Mouse (Mus musculus): ENCODE measurements around the gene Parp2.
A peak's percentile ranks its signal among the peaks of the same experiment; 100 is the strongest.
"Not testable (repeated sequence)": the region's sequence is repeated elsewhere in the genome, so short reads cannot be mapped to it uniquely, and the experiment has no call there.

The Parp2 gene

GRCm38 (mm10) chr14:50826579-50826978 is 18.9 kb downstream of the Parp2 start:
- no peak for DNase-seq (ENCODE audit: low read depth in 2 of 2, low spot score in 2 of 2)

GRCm38 (mm10) chr14:50829878-50830277 is 22.2 kb downstream of the Parp2 start:
- no peak for DNase-seq (ENCODE audit: low read depth in 2 of 2, low spot score in 2 of 2)

GRCm38 (mm10) chr14:50833964-50834363 is 26.3 kb downstream of the Parp2 start:
- DNase-seq (ENCODE audit: low read depth in 2 of 2, low spot score in 2 of 2), result no peak

- DNase-seq (ENCODE audit: low read depth in 2 of 2, low spot score in 2 of 2), result no peak
Observed at GRCm38 (mm10) chr14:50834435-50834834, 26.8 kb downstream of the Parp2 start.

GRCm38 (mm10) chr14:50837236-50837635 is 29.6 kb downstream of the Parp2 start:
- DNase-seq (ENCODE audit: low read depth in 2 of 2, low spot score in 2 of 2), result no peak

GRCm38 (mm10) chr14:50855788-50856187 is 48.1 kb downstream of the Parp2 start:
- DNase-seq (ENCODE audit: low read depth in 2 of 2, low spot score in 2 of 2), result no peak

GRCm38 (mm10) chr14:50862641-50863040 is 55.0 kb downstream of the Parp2 start:
- DNase-seq (ENCODE audit: low read depth in 2 of 2, low spot score in 2 of 2), result no peak

GRCm38 (mm10) chr14:50865005-50865404 is 57.4 kb downstream of the Parp2 start:
- DNase-seq (ENCODE audit: low read depth in 2 of 2, low spot score in 2 of 2), result not testable (repeated sequence)

- DNase-seq (ENCODE audit: low read depth in 2 of 2, low spot score in 2 of 2), result no peak
Observed at GRCm38 (mm10) chr14:50866966-50867365, 59.3 kb downstream of the Parp2 start.

- DNase-seq (ENCODE audit: low read depth in 2 of 2, low spot score in 2 of 2), result no peak
Observed at GRCm38 (mm10) chr14:50868211-50868610, 60.6 kb downstream of the Parp2 start.

- DNase-seq (ENCODE audit: low read depth in 2 of 2, low spot score in 2 of 2), result no peak
Observed at GRCm38 (mm10) chr14:50868656-50869055, 61.0 kb downstream of the Parp2 start.

- peak; percentile 57 to 72 for DNase-seq (ENCODE audit: low read depth in 2 of 2, low spot score in 2 of 2)
Observed at GRCm38 (mm10) chr14:50869889-50870804, 62.5 kb downstream of the Parp2 start, which contains the start of gene Tep1. Gene Tep1 (minus strand): TSS chr14:50870560.

- DNase-seq (ENCODE audit: low read depth in 2 of 2, low spot score in 2 of 2), result no peak
Observed at GRCm38 (mm10) chr14:50870805-50871143, 63.1 kb downstream of the Parp2 start.

Data from CD8-positive naive resting alpha-beta T cell, adult 2 months (primary cell).